Mouse (Mus musculus): Measurements from ENCODE around the gene Ovca2.

DNA sequence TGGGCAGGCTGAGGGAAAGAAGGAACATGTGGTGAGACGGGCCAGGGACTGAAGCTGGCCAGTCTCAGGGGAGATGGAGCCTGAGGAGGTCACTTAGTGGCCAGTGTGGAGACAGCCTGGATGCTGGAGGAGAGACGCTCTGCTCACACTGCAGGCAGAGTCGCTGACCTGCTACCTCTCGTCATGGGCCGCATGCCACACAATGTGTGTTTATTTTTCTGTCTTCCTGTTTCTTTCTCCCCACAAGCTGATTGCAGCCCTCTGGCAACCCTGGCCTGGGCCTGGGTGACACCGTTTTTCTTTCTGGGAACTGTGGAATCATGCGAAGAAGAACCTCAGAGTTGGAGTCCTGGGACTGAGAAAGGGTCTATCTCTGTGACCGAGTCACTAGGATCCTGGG lies 23.1 kb upstream of the Ovca2 start:
- TF ChIP-seq CTCF (IDR thresholded peaks at IDR 0.05; ENCODE audit: insufficient read depth, low read length) = no peak
- TF ChIP-seq POLR2A (IDR thresholded peaks at IDR 0.05; ENCODE audit: borderline replicate concordance, extremely low read depth, low read depth, low read length) = no peak

Measured in lung, adult 2 months (tissue).